Mouse (Mus musculus): ENCODE measurements at regions not wholly inside any gene's neighbourhood (a gene's known extent, or its start where the extent isn't known, plus 50 kb on each side); places are given as distances from the start of the nearest gene placed in this dataset.

GRCm38 (mm10) chr3:33262797-33263196 is 119.8 kb upstream of the Pex5l start:
- CTCF ChIA-PET: no interaction called here

- CTCF ChIA-PET: no interaction called here
These were observed 76.4 kb upstream of the Pex5l start for GRCm38 (mm10) chr3:33219271-33220065.

- CTCF ChIA-PET: no interaction called here
These were observed 75.2 kb upstream of the Pex5l start for GRCm38 (mm10) chr3:33218291-33218690.

- CTCF ChIA-PET: no interaction called here
These were observed 74.5 kb upstream of the Pex5l start for GRCm38 (mm10) chr3:33217360-33218034.

- CTCF ChIA-PET: no interaction called here
These were observed 68.3 kb upstream of the Pex5l start for GRCm38 (mm10) chr3:33211224-33211817.

All from spleen, embryonic (tissue).